Mouse (Mus musculus): Measurements from ENCODE around the gene Sptan1.
"Not testable (repeated sequence)": the region's sequence is repeated elsewhere in the genome, so short reads cannot be mapped to it uniquely, and the experiment has no call there.

DNA sequence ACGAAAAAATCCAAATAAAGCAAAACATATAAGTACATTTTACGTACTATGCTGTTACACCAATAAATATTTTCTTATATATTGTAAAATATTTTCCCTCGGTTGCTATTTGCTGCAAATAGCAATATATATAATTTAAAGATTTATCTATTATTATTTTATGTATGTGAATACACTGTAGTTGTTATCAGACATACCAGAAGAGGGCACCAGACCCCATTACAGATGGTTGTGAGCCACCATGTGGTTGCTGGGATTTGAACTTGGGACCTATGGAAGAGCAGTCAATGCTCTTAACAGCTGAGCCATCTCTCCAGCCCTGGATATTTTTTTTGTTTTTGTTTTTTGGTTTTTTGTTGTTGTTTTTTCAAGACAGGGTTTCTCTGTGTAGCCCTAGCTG lies 90.0 kb downstream of the Sptan1 start:
- not testable (repeated sequence) for TF ChIP-seq CTCF (IDR thresholded peaks at IDR 0.05; ENCODE audit: low read depth, low read length); POLR2A (IDR thresholded peaks at IDR 0.05; ENCODE audit: borderline replicate concordance, low read depth, low read length)

All from bone marrow macrophage, adult 2 months (primary cell).